Mouse (Mus musculus) left cerebral cortex, adult 9 months (tissue): ENCODE data around the gene Casp14.
"Not testable (repeated sequence)": the region's sequence is repeated elsewhere in the genome, so short reads cannot be mapped to it uniquely, and the experiment has no call there.

ENCODE experiments used
- DNase-seq, 2 experiments: peaks; one replicate each; pipeline ENCODE4 v3.0.0; 2022; ENCODE audit warnings: low spot score in 2 of 2

Gene Casp14

DNA sequence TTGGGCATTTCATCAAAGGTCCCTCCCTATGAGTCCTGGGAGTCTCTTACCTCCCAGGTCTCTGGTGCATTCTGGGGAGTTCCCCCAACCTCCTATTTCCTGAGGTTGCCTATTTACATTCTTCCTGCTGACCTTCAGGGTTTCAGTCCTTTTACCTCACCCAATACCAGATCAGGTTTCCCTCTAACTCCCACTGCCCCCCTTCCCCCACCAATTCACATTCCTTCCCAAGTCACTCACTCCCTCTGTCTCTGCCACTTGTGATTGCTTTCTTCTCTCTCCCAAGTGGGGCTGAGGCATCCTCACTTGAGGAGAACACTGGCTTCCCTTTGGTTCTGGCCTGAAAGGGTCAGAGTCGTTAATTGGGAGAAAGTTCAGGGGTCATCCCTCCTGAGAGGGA lies 48.0 kb downstream of the Casp14 start:
- not testable (repeated sequence) for DNase-seq

DNA sequence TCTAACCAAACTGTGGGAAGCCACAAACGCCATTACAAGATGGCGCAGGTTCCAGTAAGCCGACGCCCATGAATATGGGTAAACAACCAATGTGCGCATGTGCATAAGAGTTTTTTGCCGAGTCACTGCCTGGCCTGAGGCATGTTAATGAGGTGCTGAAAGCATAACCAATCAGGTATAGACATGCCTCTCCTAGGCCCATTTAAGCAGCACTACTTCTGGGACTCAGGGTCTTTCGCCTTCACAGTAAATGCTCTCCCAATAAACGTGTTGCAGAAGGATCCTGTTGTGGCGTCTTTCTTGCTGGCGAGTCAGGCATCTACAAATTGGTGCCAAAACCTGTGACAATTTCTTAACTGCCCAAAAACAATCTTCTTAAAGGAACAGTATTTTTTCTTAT lies 51.4 kb downstream of the Casp14 start:
- not testable (repeated sequence) for DNase-seq

DNA sequence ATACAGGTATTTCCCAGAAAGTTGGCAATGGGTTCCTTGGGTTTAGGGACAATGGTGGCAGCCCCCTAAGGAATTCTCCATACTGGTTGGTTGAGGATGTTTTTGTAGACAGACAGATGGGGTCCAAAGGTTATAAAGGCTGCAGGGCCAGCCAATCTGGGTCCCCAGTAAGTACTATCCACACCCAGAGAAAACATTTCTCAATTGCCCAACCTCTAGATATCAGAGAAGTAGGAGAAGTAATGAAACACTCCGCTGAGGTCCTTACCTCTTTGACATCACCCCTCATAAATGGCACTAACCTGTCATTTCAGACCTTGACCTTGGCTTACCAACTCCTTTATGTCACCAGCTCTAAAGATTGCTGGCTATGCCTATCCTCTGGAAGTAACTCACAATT lies 53.5 kb downstream of the Casp14 start:
- no peak for DNase-seq
